Mouse (Mus musculus) cerebellum, adult 2 months (tissue): ENCODE data around the gene Nlgn2. TPM values are rescaled to one million over a fixed set of nuclear protein-coding genes. Genes with fewer than 3 reads are reported as not detected.

Source experiments
- DNase-seq, 2 experiments: peaks; one replicate each; pipeline ENCODE4 v3.0.0; 2021
- H3K27ac ChIP-seq: fragments of 200-500 bp; 2 replicates; pipeline ENCODE4 v1.5.1; 2012; ENCODE audit warnings: low read length, control low read depth, inconsistent platforms; ENCODE audit not compliant: insufficient read depth
- H3K27me3 ChIP-seq: fragments of 200-500 bp; 2 replicates; pipeline ENCODE4 v1.6.1; 2012; ENCODE audit warnings: inconsistent platforms, mild to moderate bottlenecking, low read length, moderate library complexity; ENCODE audit not compliant: control insufficient read depth, insufficient read depth
- H3K4me1 ChIP-seq: fragments of 200-500 bp; 2 replicates; pipeline ENCODE4 v1.6.1; 2011; ENCODE audit warnings: low read length; ENCODE audit not compliant: control insufficient read depth, insufficient read depth
- H3K4me3 ChIP-seq: fragments of 200-500 bp; replicated peaks from 2 replicates; pipeline ENCODE3; 2011; ENCODE audit warnings: mild to moderate bottlenecking, low read depth, low read length, control low read depth; ENCODE audit not compliant: insufficient read depth
- CTCF ChIP-seq: fragments of 200-500 bp; IDR thresholded peaks from 2 replicates; pipeline ENCODE4 v1.5.1; 2011; ENCODE audit warnings: low read depth, mild to moderate bottlenecking, control low read depth, low read length, moderate library complexity, borderline replicate concordance; ENCODE audit not compliant: insufficient read depth
- POLR2A ChIP-seq: fragments of 200-500 bp; IDR thresholded peaks from 2 replicates; pipeline ENCODE4 v1.6.1; 2011; ENCODE audit warnings: low read length, control low read depth, borderline replicate concordance; ENCODE audit not compliant: insufficient read depth
- whole genome bisulfite sequencing: fragments of 180-500 bp; shearing (Covaris S2); methylation state at CpG from one replicate; pipeline ENCODE4 v1.1.7; 2018; 5-methylcytosine and 5-hydroxymethylcytosine counted together
- polyA plus RNA-seq: library from polyadenylated mRNA; depleted of rRNA; stranded (reverse); fragments of >200 nt; gene quantifications from 2 replicates; pipeline ENCODE4 v1.2.3, GENCODE M21; 2012; rRNA removed

The Nlgn2 gene
- polyA plus RNA-seq: 116 and 122 TPM in 2 replicates

DNA sequence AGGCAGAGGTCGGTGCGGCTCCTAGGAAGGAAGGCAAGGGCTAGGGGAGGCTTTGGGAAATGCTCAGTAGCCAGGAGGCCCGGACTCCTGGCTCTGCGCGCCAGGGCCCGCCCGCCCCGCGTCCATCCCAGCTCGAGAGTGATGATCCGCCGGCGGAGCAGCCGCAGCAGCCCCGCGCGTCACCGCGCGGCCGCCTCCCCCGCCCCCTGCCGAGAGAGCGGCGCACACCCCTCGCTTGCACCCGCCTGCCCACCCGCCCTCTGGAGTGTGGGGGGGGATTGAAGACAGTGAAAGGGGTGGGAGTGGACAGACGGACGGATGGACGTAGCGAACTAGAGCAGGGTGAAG is at the start of gene Nlgn2:
Nlgn2 (minus strand) TSS at position 181 of the 348 bp plus-strand sequence.
- Histone ChIP-seq H3K4me1 (peaks cover 5% of the 10 kb centered on the region), H3K27ac (peak within 1 kb of the TSS; percentile 86), H3K27me3 (no peaks in the 10 kb centered on the region), H3K4me3 (peak within 1 kb of the TSS; percentile 98)
- WGBS: under 1% methylated on average over 32 of the region's 32 CpGs
- TF ChIP-seq POLR2A (peak; percentile 47), CTCF (no peak)
- DNase-seq: no peak

DNA sequence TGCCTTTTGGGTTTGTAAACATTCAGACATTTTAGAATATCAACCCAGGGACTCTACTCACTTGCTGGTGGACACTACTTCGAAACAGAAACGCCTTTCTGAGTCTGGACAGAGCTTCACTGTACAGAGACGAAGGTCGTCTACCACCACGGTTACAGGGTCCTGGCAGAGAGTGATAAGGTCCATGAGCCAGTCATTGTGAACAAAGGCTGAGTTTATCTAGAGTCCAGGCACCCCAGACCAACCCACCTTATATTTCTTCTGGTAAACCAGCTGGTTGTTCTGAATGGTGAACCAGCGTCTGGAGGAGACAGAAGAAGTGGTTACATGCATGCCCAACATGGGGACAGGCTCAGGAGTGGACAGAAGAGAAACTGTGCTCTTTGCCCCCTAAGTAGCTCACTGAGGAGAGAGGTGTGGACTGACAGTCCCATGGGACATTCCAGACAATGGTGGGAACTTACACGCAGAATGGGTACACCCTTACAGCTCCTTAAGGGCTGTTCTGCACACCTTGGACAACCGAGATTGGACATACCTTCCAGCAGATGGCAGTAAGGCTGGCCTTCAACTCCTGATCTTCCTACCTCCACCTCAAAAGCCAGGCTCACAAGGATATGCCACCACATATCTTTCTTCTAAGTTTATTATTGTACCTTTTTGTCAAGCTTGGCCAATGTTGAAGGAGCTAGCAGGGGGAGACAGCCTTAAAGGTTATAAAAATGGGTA is 49.5 kb upstream of the Nlgn2 start:
- no peak for DNase-seq
- no peak overlapping the region for H3K27ac ChIP-seq
- H3K4me3 ChIP-seq: no peak overlapping the region
- H3K27me3 ChIP-seq: no peaks in the 10 kb centered on the region
- no peak for TF ChIP-seq CTCF
- no peak for TF ChIP-seq POLR2A
- 71% methylated on average over 8 of the region's 8 CpGs for WGBS
- H3K4me1 ChIP-seq: no peaks in the 10 kb centered on the region

GRCm38 (mm10) chr11:69884663-69885062 is 47.1 kb upstream of the Nlgn2 start:
- Histone ChIP-seq H3K27ac (no peak overlapping the region), H3K4me1 (no peaks in the 10 kb centered on the region), H3K27me3 (no peaks in the 10 kb centered on the region), H3K4me3 (no peak overlapping the region)
- DNase-seq: no peak
- WGBS: 81% methylated on average over 8 of the region's 8 CpGs
- TF ChIP-seq POLR2A (no peak), CTCF (no peak)

- H3K4me3 ChIP-seq: no peak overlapping the region
- H3K27ac ChIP-seq: no peak overlapping the region
- TF ChIP-seq POLR2A: no peak
- no peak for TF ChIP-seq CTCF
- no peak for DNase-seq
- 76% methylated on average over 9 of the region's 9 CpGs for WGBS
- no peaks in the 10 kb centered on the region for H3K27me3 ChIP-seq
- H3K4me1 ChIP-seq: no peaks in the 10 kb centered on the region
Observed at GRCm38 (mm10) chr11:69884240-69884639, 46.7 kb upstream of the Nlgn2 start.

GRCm38 (mm10) chr11:69883527-69884151 is 46.1 kb upstream of the Nlgn2 start:
- no peaks in the 10 kb centered on the region for H3K27me3 ChIP-seq
- no peak overlapping the region for H3K27ac ChIP-seq
- TF ChIP-seq CTCF: no peak
- TF ChIP-seq POLR2A: no peak
- no peak overlapping the region for H3K4me3 ChIP-seq
- DNase-seq: no peak
- 85% methylated on average over 8 of the region's 8 CpGs for WGBS
- H3K4me1 ChIP-seq: no peaks in the 10 kb centered on the region

GRCm38 (mm10) chr11:69883066-69883465 is 45.5 kb upstream of the Nlgn2 start:
- Histone ChIP-seq H3K4me3 (no peak overlapping the region), H3K27ac (no peak overlapping the region), H3K27me3 (no peaks in the 10 kb centered on the region), H3K4me1 (no peaks in the 10 kb centered on the region)
- TF ChIP-seq CTCF (peak; percentile 40; the same call in 1 of the 2 replicates), POLR2A (no peak)
- DNase-seq: no peak
- WGBS: 67% methylated on average over 4 of the region's 4 CpGs

DNA sequence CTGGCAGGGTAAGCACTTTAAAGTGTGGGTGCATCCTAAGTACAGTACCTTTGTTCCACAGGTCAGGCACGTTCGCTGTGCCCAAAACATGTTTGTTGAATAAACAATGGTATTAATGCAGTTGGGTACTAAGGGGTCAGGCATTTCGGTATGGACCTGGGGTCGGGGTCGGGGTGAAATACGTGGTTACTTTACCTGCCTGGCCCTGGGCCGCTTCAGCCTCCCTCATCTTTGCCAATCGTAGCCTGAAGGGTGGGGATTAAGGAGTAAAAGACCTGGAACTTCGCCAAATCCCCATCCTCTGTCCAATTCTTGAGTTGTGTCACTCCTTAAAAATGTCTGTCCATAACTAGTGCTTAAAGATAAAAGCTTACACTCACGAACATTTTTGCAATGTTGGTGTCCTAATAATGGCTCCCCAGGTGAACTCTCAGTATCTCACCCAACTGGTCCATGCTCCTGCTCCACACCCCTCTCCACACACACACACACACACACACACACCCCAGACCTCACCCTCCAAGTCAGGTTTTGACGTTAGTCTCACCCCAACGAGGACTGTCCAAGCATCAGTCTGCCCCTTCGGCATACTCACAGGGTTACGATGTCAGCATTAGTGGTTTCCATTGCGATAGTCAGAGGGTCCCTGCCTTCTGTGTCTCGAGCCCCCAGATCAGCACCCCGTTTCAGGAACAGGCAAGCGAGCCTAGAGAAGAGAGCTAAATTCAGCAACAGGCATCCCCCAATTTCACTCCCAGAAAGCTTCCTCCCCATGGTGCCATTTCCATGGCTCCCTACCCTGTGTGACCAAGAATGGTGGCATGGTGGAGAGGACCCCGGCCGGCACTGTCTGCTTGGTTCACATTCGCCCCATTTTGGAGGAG is 44.4 kb upstream of the Nlgn2 start:
- no peak overlapping the region for H3K27ac ChIP-seq

More for the DNA sequence above, 44.4 kb upstream of the Nlgn2 start:
- Histone ChIP-seq H3K4me3 (peak overlapping the region; percentile 57), H3K4me1 (no peaks in the 10 kb centered on the region), H3K27me3 (no peaks in the 10 kb centered on the region)
- TF ChIP-seq CTCF (no peak), POLR2A (no peak)
- WGBS: 60% methylated on average over 21 of the region's 21 CpGs
- DNase-seq: no peak
